Mouse (Mus musculus) heart, adult 8-10 months (tissue): ENCODE data around the gene Hoxa5. TPM values are rescaled to one million over a fixed set of nuclear protein-coding genes. Genes with fewer than 3 reads are reported as not detected.
A peak's percentile ranks its signal among the peaks of the same experiment; 100 is the strongest.

Source experiments
- DNase-seq: peaks from one replicate; pipeline ENCODE4 v3.0.0; 2022; ENCODE audit warnings: low spot score
- total RNA-seq, 4 experiments: library from RNA; stranded (reverse); gene quantifications; 2 replicates each; pipeline ENCODE4 v1.2.4; 2022

Hoxa5 gene
- total RNA-seq, 4 experiments from 2014 or later: 0.41 to 0.69 (median 0.57) TPM

DNA sequence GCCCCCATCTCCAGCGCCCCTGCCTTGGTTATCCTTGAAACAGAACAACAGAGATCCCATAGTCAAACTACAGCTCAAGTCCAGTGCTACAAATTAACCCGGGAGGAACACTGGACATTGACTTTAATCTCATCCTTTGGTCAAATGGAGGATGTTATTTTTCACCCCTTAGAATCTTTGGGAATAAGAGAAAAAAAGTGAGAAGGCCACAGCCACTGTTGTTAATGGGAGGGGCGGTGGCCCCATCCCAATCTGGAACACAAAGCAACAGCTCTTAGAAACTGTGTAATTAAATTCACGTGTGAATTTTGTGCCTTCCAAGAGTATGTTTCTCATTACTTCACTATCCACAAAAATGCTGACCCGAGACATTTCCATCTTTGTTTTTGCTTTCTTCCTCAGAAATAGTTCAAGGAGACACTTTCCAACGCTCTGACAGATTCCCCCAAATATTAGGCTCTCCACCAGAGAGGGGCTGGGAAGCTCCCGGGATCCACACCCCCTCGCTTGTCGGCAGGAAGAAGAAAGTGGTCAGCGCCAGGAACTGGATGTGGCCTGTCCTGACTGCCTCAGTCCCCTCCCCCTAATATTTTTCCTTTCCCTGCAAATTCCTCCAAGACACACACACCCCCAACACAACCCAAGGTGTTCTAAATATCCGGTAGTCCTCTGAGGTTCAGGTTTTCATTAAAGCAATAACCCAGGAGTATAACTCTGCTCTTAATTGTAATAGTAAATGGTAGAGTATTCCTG, 23.3 kb upstream of the Hoxa5 start:
- no peak for DNase-seq

DNA sequence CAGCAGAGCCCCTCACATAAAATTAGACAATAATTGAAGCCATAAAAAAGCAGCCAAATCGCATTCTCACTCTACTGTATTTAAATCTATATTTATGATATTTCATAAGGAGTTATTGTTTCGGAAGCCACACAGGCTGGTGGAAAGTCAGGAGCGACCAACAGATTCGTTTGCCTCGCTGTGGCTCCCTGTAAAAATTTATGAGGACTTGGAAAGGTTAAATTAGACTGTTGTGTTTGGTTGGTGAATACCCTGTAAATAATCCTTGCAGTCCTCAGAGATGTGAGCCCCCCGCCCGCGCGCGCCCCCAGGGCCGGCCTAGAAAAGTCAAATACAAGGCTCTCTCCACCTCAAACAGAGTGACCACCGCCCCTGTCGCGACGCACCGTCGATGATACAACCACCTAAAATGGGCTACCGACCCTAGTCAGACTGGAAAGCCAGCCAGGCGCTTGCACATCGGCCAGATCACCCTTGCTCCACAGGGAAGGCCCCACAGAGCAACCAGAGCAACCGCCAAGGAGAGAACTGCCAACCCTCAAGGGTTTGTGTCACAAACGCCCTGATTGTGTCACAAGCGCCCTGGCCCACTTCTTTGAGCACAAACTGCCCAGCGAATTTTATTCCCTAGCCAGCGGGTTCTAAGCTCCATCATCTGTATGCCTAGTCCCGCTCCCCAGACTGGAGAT, 22.3 kb upstream of the Hoxa5 start:
- DNase-seq: no peak

DNA sequence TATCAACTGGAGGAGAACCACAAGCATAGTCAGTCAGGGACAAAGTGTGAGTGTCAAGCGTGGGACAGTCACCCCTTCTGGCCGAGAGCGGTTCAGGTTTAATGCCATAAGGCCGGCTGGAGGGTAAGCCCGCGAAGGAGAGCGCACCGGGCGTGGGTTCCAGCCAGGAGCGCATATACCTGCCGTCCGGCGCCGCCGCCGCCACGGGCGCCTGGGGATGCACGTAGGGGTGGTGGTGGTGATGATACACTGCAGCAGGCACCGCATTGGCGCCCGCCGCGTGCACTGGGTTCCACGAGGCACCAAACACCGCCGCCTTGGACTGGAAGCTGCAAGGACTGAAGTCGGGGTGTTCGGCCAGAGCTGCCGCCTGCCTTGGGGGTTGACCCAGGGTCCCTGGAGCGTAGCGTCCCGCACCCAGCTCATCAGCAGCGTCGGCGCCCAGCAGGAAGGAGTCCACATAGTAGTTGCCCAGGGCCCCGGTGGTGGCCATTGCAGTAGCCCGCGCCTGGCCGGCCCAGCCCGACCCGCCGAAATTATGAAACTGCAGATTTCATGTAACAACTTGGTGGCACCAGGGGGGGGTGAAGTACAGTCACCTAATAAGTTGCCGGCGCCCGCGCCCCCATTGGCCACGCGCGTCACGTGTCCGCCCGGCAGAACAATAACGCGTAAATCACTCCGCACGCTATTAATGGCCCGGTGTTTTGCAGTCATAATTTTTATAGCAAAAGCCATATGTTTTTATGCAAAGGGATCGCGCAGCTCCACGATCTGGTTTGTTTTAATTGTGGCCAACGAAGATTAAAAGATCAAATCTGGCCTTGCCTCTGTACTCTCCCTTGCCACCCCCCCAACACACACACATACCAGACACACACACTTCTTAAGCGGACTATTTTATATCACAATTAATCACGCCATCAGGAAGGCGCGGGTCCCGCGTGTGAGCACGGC, 21.5 kb upstream of the Hoxa5 start:
- no peak for DNase-seq

DNA sequence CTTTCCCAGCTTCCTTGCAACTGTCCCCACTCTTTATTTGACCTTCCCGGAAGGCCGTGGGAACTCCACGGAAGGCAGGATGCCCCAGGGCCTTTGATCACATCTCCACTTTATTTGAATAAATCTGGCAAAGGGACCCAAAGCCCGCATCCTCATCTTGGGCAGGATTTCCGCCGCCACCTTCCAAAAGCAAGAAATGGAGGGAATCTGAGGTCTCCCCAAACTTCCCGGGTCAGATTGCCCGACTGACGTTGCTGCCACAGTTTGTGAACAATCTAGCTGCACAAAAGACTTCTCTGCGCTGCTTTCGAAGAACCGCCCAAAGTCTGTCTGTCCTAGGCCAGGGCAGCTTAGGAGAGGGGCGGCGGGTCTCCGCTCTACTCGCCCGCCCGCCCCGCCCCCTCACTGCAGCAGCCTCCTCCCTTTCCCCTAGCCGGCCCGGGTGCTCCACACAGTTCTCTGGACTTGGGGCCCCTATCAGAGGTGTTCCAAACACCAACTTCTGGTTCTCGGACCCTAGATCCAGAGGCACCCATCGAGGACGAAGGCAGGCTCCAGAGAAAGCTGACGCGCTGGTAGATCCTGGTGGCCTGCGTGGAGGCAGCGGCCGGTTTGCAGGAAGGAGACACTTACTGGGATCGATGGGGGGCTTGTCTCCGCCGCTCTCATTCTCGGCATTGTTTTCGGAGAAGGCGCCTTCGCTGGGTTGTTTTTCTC, 20.7 kb upstream of the Hoxa5 start:
- DNase-seq: no peak

DNA sequence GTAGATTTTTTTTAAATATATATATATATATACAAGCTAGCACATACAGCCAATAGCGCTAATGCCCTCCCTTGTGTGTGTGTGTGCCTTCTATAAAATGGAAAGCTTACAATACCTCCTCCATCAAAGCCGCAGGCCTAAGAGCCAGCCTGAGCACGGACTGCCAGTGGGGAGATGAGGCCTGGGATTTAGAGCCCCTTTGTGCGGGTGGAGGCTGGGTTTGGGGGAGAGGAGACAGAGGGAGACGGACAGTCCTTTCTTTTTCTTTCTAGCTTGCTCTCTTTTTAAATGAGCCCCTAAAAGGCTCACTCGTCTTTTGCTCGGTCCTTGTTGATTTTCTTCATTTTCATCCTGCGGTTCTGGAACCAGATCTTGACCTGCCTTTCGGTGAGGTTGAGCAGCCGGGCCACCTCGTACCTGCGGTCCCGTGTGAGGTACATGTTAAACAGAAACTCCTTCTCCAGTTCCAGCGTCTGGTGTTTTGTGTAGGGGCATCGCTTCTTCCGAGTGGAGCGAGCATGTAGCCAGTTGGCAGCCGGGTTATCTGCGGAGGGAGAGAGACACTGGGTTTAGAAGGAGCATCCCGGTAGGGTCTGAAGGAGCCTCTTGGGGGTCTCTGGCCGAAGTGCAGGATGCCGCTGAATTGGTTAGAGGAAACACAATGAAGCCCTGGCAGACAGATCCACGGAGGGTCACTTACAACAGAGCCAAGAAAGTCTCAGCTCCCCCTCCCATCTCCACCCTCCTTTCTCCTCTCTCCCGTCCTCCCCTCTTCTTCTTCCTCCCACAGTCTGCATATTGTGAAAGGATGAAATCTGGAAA, 19.8 kb upstream of the Hoxa5 start:
- DNase-seq: no peak

DNA sequence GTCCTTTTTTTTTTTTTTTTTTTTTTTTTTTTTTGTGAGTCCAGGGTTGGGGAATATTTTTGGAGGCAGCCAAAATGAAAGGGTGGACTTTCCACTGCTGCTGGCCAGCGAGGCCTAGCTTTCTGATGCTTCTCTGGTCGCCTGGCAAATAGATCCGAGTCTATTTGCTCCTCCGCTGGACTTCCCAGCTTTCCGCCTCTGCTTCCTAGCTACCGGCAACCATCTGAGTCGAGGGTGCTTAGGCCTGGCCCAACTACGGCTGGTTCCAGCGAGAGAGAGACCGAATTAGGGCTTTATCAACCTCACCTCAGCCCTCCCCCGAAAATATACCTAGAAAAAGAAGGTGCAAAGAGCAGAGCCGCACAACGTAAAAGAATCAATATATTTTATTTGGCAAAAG, 18.3 kb upstream of the Hoxa5 start:
- DNase-seq: no peak

DNA sequence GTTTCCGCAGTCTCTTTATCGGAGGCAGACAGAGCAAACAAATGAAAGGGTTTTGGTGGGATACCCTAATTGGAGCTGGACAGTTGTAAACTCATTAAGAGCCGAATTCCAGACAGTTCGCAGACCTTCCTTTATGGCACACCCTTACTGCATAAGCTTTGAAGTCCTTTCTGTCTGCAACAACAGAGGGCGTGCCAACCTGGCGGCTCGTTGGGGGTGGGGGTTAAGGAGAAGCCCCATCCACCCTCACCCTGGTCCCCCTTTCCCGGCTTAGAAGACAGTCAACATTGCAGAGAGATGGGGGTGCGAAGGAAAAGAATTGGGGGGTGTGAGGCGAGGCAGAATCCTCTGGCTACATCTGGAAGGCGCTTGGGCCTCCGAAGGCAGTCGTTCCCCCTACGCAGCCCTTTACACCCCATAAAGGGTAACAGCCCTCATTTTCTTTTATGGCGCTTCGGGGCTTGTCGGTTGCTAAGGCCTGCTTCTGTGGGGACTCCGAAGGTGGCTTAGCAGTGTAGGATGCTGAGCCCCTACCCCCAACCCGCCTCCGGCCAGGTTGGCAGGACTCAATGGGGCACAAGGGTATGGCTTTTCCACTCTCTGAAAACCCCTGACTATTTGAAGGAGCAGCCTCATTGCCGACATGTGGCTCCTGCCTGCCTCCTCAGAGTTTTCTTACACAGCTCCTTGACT, 17.8 kb upstream of the Hoxa5 start:
- no peak for DNase-seq

DNA sequence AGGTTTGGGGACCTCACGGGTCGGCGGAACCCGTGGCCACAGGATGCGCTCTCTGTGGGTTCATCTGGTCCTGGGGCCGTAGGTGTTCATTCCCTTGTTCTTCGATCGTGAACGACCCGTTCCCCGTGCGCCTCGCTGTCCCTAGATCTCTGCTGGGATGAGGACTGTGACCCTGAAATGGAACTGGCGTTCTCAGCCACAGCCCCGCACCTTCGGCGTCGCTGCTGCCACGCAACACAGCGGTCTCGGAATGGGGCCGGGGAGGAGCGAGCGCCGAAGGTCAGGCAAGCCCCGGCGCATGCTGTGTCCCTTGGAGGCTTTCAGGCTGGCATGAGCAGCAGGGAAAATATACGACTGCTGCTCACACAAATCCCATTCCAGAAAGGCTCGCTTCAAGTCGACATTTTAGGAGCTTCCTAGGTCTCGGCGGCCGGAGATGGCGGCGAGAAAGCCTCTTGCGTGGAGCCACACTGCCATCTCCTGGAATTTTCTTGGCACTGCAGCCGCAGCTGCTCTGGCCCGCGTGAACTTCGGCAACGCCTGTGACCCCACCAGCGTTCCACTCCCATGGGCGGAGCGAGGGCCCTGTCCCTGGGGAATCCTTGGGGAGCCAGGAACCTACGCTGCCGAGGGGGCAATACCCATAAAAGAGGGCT, 17.1 kb upstream of the Hoxa5 start, which contains the start of gene Hoxa7:
TSS of gene Hoxa7 (minus strand) at position 518 of the 656 bp plus-strand sequence.
- peak; percentile 82 for DNase-seq

DNA sequence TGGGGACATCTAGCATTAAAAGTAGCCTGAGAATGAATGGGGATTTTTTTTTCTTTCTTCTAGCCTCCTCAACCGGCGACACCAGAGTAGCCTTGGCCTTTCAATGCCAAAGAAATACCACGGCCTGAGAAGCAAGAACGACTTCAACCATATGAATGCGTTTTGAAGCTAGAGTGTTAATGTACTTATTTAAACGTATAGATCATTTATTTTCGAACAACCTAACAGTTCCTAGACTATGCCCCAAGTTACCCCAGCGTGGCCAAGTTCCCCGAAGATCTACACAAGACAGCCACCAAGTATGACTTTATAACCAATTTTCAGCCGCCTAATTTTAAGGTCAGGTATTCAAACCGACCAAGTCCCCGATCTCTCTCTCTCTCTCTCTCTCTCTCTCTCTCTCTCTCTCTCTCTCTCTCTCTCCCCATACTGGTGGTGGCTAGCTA, 16.5 kb upstream of the Hoxa5 start:
- DNase-seq: no peak

DNA sequence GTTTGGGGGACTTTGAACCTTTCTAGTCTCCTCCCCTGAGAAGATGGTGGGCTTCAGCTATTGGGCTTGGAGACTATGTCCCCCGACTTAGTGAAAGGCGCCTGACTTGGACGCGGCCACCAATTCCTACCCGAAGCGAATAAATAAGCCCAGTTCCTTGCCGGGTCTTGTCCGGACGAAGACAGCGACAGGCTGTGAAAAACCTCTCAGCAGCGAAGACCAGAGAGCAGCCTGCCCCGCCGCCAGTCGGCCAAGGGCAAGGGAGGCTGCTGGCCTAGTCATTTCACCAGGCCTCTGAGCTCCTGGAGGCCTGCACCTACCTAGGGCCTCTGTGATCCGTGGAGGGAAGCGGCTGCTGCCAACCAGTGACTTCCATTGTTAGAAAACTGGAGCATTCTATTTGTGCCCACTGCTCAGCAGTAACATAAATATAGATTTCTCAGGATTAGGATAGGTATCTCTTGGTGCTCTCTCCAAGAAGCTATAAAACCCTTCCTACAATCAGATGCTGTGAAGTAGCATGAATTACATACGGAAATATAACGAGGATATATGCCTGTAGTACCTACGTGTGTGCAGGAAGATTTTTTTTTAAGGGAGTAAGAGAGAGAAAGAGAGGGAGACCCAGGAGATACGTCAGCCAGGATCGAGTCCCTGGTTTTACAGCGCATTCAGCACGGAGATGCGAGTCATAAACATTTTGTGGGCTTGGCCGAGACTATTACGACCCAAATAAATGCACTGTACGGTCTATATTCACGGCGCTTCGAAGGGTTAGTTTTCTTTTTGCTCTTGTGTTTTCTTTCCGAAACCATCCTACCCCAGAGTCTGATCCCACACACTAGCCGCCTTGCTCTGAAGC, 15.8 kb upstream of the Hoxa5 start:
- no peak for DNase-seq

DNA sequence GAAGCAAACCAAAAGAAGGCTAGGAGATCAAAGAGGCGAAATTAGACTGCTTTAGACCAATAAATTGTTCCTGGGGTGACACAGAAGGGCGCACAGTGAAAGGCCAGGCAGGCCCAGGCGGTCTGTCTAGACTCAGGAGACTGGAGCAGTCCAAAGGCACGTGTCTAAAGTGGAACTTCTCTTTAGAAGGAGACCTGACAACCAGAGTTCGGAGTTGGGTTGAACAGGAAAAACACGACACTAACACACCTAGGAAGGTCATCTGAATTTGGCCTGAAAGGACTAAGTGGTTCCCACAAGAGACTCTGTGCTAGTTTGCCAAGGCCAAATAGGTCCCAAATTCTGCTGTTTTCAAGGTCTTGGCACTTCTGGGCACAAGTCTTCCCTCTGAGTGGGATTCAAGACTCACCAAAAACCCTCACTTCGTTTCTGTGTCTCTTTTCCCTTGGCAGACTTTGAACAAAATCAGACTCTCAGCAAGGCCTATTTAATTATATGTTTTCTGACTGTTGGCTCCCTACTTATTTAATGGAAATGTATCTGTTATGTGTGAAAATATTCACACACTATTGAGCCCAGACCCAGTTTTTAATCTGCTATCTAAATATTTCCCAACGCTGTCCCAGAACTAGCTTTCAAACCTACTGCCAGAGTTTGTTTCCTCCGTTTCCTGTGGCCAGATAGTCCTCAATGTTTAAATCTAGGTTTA, 15.0 kb upstream of the Hoxa5 start:
- DNase-seq: no peak

DNA sequence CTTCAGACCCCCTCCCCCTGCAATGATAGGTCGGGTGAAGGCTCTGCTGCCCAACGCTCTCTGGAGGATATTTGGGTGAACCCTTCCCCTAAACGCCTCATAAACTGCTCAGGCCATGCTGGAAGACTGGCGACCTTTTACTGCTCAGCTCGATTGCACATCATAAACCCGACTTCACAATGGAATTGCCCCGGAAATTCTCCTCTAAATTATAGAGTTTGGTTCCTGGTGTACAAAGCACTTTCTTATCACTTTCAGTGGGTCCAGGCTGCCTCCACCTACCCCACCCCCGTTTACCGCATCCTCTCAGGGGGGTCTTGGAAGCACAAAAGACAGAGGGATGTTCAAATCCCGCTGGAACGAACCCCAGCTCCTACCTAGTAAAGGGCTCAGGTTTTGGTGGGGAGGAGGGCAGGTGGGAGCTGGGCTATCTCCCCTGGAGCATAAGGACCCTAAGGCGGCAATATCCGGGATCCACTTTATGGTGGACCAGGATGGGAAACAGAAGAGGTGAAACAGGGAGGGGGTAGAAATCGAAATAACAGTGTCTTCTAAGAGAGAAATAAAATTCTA, 14.3 kb upstream of the Hoxa5 start:
- no peak for DNase-seq

DNA sequence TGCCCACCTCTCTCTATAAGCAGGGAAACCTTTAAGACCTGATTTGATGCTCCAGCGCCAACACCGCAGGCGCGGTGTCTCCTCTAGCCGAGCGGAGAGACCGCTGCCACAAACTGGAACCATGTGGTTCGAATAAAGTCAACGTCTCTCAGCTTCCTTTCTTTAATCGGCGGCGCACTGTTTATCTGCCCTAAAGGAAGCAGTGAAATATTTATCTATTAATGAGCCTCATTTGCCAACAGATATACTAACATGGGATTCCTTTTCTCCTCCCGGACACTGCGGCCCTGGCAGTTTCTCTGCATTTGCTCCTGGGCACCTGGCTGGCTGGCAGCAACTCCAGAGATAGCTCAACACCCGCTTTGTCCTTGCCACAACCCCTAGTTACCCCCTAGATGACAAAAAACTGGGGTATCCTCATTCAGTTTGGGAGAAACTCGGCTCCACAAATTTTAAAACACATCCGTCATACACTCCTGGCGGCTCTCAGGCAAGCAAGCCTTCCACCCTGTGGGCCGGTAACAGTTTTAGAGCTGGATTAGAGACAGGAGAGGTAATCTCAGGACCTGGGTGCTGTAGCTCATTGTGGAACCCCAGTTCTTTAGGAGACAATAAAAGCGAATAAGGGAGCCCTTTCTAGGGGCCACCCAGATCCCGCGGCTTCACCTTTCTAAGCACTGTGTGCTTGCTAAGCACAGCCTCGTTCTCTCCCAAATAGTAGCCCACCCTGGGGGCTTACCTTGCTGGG, 13.7 kb upstream of the Hoxa5 start:
- no peak for DNase-seq

DNA sequence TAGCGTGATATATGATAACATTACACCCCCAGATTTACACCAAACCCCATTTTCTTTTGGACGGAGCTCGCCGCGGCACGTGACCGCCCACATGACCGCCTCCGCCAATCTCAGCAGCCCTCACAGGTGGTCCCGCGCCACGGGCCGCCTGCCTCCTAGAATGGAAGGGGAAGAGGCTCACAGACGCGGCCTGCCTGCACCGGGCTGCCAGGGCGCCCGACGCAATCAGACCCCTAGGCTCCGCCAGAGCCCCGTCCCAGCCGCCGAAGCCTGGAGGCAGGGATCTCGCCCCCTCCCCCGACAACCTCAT, 13.0 kb upstream of the Hoxa5 start:
- no peak for DNase-seq

DNA sequence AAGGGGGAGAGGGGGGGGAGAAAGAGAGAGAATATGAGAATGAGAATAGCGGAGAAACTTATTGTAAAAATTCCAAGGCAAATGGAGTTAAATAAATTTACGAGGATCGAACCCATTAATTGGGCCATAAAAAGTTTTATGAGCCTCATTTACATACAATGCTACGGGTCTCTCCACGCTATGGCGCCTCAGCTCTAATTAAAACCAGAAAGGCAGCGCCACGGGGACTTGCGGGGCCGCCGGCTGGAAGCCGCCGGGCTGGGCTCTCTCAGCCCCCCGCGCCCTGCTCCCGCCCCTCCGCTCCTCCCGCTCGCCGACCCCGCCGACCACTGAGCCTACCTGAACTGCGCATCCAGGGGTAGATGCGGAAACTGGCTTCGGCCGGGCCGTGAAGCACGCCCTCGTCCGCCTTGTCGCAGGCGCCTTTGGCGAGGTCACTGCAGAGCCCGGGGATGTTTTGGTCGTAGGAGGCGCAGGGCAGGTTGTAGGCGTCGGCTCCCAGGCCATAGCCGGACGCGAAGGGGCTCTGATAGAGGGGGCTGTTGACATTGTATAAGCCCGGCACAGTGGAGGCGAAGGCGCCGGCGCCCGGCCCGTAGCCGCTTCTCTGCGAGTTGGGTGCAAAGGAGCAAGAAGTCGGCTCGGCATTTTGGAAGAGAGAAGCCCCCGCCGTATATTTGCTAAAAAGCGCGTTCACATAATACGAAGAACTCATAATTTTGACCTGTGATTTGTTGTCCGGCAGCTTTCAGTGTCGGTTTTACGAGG, 12.5 kb upstream of the Hoxa5 start:
- DNase-seq: no peak
